Mouse (Mus musculus): ENCODE results near the gene Gm3696.
"Not testable (repeated sequence)": the region's sequence is repeated elsewhere in the genome, so short reads cannot be mapped to it uniquely, and the experiment has no call there.

The Gm3696 gene

DNA sequence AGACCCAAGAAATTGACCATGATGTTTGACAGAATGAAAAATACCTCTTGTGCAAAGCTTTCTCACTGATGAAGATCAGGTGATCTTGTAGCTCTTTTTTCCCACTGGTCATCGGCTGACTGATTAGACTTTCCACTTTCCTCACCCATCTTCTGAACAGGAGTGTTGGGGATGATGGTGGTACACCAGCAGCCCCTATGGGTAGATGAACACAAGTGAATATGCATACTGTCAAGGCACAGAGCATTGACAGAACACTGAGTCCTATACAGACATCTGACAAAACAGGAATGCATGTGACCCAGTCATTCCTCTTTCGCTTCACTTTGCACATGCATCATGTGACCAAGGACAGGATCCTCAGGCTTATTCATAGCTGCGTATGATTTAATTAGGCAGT, at the start of gene Gm3696:
Gm3696 (minus strand) TSS at position 101 of the 400 bp plus-strand sequence.
- not testable (repeated sequence) for DNase-seq (ENCODE audit: low spot score in 2 of 2)

DNA sequence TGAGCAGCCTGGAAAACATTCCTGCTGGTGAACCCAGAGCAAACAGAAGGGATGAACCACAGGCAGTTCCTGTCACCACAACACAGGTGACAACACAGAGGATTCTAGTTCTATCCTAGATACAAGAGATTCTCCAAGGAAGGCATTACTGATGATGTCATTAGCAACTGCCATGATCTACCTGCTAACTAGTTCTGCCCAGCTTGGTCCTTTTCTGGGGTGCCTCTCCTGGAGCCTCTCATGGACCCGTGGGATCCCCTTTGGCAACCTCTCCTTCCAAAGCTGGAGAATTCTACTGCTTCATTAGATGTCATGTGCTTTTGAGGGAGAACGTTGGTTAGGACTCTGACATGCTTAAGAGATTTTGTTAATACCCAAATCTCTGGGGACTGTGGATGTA, 24.9 kb upstream of the Gm3696 start, which contains the start of gene Gm6676:
Gm6676 (minus strand) TSS at position 101 of the 400 bp plus-strand sequence.
- not testable (repeated sequence) for DNase-seq (ENCODE audit: low spot score in 2 of 2)

DNA sequence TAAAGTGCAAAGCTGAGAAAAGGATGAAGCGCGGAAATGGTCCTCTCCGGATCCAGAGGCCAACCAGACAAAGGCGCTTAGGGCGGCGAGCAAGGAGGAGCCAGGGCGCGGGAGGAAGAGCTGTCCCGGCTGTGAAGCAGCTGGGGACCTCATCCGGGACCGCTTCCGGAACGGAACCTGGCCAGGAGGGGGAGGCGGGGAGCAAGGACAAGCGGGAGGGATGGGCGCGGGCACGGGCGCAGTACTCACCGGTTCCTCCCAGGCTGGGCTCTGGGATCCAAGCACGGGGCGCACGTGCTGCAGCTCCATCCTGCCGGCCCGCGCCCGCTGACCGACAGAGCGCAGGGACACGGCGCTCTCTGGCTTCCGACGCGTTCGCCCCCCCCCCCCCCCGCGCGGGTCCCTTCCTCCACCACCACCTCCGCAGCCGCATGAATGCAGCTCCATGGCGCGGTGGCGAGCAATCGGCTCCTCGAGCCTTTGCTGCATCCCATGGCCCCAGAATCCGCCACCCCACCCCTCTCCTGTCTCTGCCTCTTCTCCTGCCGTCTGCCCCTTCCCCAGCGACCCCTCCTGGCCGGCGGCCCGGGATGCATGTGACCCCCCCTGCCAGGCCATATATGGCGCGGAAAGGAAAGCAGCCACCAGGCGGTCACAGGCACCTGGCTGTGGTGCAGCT, 4.8 kb upstream of the Gm3696 start:
- peak in 1 of 2 experiments; percentile 1 for DNase-seq (ENCODE audit: low spot score in 2 of 2)

DNA sequence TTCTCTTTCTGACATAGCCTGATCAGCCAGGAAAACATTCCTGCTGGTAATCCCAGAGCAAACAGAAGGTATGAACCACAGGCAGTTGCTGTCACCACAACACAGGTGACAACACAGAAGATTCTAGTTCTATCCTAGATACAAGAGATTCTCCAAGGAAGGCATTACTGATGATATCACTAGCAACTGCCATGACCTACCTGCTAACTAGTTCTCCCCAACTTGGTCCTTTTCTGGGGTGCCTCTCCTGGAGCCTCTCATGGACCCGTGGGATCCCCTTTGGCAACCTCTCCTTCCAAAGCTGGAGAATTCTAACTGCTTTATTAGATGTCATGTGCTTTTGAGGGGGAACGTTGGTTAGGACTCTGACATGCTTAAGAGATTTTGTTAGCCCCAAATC, 55.6 kb downstream of the Gm3696 start, which contains the start of gene Gm3685:
Gm3685 (minus strand) TSS at position 101 of the 400 bp plus-strand sequence.
- DNase-seq (ENCODE audit: low spot score in 2 of 2) = not testable (repeated sequence)

All from left cerebral cortex, adult 9 months (tissue).